Mouse (Mus musculus): Measurements from ENCODE around the gene Dnase2a.

DNA sequence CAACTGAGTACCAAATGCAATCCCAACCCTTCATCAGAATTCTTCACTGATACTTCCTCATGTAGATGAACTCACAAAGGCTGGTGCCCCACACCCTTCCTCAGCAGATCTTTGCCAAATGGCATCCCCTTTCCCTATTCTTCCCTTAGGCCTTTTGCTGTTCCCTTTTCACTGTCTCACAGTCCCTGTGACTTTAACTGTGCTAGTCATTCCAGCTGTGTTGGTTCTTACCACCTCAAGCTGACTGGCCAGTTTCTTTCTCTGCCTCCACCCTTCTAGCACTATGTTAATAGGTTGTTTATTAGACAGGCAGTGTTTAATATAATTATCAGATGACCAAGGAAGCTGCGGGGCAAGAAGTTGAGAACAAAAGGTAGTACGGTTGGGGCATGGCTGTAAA is 60.3 kb downstream of the Dnase2a start:
- no peak for TF ChIP-seq CTCF (IDR thresholded peaks at IDR 0.05; ENCODE audit: low read depth)
- TF ChIP-seq EP300 (IDR thresholded peaks at IDR 0.05; ENCODE audit: low read depth) = no peak
